Mouse (Mus musculus) urinary bladder, adult 18-20 months (tissue): ENCODE measurements around the gene Phf7.

ENCODE experiments used
- DNase-seq, 2 experiments: peaks; one replicate each; pipeline ENCODE4 v3.0.0; 2022; ENCODE audit warnings: low spot score in 2 of 2, mixed read lengths in 2 of 2

Phf7 gene

DNA sequence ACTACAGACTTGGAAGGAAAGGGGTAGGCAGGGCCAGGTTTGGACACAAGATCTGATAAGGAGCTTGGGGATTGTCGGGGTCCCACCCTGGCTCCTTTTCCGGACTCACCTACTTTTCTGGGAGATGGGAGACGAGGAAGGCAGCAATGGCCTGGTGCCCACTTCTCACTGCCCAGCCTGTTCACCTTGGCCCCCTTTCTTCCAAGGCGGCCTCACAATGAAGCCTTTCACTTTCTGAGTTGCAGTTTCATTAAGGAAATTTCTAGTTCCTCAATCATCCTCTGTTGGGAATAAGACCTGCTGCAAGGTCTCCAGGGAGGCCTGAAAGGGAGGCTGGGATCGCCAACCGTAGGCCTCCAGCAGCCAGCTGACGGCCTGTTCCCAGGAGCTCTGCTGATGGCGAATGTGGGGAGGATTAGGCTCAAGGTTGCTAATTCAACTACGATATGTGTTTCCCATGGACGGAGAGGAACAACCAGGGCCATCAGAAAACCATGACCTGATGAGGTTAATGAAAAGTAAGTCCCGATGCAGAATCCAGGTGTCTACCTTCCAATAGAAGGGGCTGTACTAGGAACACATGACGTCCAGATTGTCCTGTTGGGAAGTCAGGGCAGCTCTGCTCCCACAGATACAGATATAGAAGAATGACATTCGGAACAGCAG lies 18.6 kb downstream of the Phf7 start:
- DNase-seq: no peak

DNA sequence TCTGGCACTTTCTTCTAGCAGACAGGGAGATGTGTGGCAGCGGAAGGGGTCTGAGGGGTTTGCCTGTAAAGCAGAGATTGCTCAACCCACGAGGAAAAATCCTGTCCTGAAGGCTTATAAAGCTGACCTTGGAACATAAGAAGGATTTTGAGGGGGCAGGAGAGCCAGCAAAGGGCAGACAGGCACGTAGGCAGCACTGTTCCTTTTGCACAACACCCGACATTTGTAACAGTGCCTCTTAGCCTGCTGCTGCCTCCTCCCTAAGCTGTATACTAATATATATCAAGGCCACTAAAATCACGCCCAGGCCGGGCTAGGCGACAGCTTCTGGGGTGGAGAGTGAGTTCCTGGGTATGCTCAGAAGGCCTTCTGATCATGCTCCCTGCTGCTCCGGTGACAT lies 20.7 kb downstream of the Phf7 start:
- DNase-seq: no peak

DNA sequence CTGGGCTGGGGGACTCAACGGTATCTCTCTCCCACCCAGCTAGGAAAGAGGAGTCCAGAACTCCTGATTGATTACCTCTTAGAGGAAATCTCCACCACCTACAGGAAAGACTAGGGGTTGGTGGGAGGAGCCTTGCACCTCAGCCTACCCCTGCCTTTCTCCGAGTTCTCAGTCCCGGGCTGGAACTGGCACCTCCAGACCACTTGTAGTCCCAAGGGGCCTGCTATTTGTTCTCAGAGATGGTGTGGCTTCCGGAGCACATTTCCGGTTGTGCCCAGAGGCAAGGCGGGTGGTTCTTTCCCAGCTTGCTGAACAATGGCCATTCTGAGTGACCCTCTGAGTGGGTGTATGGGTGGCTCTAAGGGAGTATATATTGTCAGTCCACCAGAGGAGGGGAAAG lies 22.9 kb downstream of the Phf7 start:
- no peak for DNase-seq

DNA sequence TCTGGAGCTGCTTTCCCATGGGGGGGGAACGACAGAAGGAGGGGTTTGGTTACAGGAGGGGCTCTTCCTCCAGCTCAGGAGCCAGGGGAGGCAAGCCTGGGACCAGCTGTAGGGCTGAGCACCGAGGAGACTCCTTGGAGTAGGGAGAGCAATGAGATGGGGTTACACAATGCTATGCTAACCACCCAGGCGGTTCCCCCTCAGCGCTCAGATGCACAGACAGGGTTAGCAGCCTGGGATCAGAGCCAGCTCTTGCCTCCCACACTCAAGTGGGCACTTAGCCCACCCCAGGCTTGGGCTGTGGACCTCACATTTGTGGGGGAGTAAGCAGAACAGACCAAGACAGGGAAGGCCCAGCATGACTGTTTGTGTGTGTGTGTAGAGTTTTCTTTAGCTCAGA lies 24.1 kb downstream of the Phf7 start:
- peak in 1 of 2 experiments; percentile 58 for DNase-seq

DNA sequence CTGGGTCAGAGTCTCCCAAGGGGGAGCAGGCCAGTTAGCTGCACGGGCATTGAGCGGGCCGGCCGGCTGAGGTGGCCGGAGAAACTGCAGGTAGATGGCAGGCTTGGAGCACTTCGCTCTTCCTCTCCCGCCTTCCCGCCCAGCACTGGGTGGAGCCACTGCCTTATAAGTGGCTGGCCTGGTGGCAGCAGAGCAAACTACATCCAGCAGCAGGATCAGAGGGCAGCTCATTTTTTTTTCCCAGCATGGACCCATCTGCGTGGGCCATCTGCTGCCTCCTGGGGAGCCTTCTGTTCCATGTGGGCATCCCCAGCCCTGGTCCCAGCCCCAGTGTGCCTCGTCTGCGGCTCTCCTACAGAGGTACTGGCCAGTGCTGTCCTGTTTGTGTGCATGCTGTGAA lies 33.5 kb downstream of the Phf7 start, which contains the start of gene Sema3g:
Gene Sema3g, plus strand, starts transcription at position 195 of the 400 bp plus-strand sequence.
- peak in 1 of 2 experiments; percentile 45 for DNase-seq

DNA sequence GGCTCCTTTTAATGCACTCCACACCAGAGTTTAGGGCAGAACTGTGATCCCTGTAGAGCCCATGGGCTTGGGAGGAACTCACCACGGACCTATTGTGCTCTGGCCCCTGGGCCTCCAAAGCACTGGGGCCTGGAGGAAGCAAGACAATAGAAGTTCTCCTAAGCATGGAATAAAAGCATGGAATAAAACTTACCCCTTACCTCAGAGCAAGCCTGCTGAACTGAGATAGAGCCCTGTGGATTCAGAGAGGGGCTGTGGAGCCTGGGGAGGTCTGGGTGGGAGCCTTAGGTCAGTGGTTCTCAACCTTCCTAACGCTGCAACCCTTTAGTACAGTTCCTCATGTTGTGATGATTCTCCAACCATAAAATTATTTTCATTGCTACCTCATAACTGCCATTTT lies 34.3 kb downstream of the Phf7 start, which contains the start of gene Nisch:
Gene Nisch, minus strand, starts transcription at position 101 of the 400 bp plus-strand sequence.
- DNase-seq: no peak

DNA sequence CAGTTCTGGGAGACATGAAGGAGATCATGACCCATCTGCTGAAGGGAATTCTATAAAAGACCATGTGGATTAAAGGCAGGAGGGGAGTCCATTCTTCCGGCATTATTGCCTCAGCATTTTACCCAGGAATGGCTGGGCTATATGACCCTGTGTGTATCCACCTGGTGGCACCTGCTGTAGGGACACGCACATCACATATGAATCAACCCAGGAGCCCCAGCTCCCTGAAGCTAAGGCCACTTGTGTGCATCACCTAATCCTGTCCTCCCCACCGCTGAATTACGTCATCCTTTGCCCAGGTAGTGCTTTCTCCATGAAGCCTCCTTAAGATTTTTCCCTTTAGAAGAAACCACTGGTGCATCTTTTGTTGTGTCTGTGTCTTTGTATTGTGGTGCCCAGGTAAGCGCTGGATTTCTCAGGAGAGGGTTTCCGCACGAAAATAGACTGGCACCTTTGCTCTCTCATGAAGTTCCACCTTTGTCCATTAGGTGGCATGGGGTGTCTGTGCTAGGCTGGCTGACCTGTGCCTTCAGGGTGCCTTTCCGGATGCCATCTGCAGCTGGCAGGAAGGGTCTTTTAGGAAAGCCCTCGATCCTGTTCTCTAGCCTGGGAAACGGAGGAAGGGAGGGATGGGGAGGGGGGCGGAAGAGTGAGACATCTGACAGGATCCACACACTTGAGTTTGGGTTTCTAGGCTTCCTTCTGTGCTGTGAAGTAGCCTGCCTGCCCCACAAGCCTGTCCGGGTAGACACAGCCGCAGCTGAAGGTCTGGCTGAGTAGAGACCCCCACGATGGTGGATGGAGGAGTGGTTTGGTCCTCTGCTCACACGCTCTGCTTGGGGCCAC lies 35.7 kb downstream of the Phf7 start:
- peak in 1 of 2 experiments; percentile 41 for DNase-seq

DNA sequence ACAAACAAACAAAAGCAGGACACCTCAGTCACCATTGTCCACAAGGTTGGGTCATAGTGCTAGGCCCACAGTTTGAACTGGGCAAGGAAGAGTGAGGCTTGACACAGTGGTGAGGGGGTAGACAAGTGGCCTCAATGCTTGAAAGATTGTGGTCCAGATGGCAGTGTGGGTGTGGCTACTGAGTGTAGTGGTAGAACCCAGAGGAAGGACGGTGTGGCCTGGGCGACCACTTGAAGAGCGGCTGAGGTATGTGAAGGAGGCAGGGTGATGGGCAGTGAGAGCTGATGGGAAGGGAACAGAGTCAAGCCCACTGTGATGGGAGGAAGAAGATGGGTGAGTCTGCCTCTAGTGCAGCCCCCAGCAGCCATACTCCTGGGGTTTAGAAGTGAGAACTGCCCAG lies 36.4 kb downstream of the Phf7 start:
- DNase-seq: no peak

DNA sequence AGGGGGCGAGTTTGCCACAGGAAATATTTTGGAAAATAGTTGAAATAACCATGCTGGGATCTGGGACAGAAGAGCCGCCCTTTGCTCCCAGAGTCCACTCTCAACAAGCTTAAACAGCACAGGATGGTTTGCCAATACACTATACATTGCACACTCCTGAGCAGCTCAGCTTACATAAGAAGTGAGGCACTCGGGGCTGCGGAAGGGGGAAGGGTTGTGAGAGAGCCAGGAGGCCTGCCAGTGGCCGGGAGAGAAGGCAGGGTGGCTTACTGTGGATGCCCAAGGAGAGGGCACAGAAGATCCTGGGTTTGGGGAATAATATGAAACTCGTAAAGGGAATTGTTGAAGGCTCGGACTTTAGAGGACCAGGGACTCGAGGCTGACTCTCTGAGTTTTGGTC lies 37.2 kb downstream of the Phf7 start:
- DNase-seq: no peak

DNA sequence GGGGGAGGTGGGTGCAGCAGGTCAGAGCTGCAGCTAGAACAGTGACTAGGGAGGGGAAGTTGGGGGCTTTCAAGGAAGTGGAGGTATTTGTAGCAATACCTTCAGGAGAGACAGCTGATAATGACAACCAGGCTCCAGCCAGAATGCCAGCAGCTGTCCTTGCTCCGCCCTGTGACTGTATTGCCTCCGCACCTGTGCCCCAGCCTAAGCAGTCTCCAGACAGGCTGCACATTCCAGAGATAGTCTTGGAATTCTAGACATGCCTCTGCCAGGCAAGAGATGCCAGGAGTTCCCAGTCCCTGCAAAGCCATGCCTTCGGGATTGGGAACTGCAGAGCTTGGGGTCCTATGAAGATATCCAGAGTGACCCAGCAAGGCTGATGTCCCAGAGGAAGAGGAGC lies 38.6 kb downstream of the Phf7 start:
- no peak for DNase-seq

DNA sequence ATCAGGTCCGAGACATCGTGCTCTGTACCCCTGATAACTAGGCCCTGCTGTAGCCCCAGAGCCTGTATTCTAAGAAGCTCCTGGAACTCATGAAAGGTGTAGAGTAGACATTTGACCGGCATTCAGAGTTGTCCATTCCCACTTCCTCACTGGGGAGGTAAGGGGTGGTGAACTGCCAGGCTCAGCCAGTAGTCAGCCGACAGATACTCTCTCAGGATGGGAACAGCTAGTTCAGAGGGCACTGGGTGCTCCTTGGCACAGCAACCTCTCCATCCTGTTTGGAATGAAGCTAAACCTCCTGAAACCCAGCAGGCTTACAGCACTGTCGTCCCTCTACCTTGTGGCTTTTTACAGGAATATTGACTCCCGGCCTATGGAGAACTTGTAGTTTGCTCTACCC lies 39.3 kb downstream of the Phf7 start:
- DNase-seq: no peak

DNA sequence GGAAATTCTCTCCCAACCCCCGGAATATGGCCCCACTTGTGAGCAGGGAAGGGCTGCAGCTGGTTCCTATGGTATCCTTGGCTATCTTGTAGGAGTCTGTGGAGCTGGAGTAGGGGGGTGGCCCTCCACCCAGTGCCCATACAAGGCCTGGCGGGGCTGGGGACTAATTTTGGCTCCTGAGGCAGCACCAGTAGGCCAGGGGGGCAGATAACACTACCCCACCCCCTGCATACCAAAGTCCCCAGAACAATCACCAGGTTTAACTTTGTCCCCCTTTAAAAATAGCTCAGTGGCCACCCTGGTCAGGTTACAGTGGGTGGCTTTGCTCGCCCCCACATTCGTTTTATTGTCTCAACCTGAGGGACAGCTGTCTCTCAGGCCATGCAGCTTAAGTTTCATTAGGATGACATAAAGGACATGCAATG lies 42.0 kb downstream of the Phf7 start:
- no peak for DNase-seq

DNA sequence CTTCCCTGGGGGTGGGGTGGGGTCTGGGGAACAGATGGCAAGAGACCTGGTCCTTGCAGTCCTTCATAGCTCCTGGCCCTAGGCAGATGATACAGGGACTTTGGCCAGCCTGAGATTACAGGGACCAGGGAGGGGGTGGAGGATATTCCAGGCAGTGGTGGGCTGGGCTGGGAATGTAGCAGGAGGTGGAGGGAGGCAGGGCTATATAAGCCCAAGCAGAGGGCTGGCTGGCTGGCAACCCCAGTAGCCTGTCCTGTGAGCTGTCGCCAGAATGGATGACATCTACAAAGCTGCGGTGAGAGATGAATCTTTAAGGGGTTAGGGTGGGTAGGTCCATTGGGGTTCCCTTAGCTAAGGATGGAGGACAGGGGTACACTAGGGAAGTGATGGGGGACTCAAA lies 43.0 kb downstream of the Phf7 start, which contains the start of gene Tnnc1:
Gene Tnnc1, plus strand, starts transcription at position 229 of the 400 bp plus-strand sequence.
- DNase-seq: no peak

DNA sequence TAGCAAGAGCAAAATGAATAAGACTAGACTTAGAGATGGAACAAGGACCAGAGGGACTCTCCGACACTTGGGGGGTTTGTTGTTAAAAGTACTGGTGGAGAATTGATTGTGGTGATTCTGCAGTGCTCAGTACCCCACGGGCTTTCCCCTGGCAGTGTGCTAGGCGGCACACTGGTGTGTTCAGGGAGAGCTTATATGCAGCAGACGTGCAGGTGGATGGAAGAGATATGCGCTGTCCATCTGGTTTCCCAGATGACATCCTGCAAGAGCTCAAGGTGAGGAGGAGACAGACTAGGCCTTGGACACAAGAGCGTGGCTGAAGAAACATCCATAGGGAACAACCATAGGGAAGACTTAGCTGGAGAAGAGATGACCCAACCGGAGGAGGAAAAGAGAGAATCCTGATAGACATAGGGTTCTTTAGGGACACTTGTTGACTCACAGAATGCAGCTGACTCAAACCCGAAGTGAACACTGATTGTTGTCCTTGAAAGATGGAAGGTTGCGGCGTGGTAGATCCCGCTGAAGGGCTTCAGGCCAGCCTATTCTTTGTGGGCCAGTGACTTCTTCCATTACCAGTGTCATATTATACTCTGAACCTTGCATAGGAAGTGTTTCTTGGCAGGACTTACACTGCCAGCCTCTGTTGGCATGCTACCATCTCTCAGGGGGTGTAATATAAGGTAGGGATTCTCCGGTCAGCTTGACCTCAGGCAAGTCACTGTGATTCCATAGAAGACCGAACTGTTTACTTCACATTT lies 43.9 kb downstream of the Phf7 start:
- DNase-seq: no peak

DNA sequence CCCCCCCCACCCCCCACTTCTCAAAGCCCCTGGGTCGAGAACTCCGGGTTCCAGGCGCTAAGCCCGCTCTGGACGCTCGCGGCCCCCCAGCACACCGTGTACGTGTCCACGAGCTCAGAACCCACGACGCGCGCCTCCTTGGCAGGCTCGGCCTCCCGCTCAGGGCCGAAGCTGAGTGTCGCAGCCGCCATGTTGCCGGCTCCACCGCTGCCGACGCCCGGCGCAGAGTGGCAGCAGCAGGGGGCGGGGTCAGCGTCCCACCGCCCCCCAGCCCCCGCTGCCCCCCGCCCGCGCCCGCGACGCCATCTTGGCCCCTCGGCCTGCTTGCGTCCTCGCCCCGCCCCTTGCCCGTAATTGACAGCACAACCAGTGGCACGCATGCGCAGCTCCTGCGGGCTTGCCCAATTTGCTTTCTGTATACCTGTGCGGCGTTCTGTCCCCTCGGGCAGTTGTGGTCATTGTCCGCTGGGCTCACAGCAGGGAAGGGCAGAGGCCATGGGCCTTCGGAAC lies 44.6 kb downstream of the Phf7 start:
- DNase-seq: peak; percentile 92 to 94

DNA sequence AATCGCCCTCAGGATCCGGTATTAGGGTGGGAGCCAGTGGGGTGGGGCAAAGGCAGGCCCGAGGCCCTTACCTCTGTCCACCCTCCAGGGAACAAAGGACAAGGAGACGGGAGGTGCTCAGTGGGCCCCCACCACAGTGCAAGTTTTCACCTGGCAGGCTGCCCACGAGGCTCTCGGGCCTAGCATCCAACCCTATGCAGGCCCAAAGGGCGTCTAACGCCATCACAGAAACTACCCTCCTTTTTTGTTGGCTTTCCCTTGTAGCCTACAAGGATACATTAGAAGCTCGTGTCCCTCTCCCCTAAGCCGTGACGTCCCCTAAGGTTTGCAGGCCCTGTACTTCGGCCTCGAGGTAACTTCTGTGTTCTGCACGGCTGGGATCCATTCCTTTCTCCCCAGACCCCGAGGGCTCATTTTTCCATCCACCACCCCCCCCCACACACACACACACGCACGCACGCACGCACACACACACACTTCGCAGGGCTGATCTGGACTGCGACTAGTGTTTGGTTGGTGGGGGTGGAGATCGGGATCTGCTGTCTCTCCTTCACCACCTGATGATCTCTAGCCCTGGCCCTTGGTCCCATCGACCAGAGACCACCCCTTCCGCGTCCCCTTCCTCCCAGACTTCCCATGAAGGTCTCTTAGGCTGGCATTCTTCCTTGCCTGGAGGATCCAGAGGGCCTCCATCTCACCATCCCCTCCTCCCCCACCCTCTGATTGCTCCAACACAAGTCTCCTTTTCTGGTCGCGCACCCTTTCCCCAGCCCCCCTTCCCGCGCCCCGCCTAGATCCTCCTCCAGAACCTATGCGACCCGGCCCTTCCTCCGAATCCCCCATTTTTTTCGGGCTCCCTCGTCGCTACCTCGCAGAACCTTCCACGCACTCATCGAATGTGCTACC lies 45.3 kb downstream of the Phf7 start:
- DNase-seq: peak in 1 of 2 experiments; percentile 46

DNA sequence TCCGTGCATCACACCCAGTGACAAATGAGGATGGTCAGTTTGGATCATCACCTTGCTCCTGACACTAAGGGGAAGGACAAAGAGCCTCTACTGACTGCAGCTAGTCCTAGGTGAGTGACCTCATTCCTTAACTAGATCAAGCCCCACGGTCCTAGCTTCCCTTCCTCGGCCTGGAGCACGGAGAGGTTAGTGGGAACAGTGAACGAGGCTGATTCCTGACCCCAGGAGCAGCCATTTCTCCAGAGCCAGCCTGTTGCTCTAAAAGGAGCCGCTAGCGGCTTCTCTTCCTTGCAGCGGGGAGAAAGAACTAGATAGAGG lies 45.9 kb downstream of the Phf7 start:
- DNase-seq: no peak

DNA sequence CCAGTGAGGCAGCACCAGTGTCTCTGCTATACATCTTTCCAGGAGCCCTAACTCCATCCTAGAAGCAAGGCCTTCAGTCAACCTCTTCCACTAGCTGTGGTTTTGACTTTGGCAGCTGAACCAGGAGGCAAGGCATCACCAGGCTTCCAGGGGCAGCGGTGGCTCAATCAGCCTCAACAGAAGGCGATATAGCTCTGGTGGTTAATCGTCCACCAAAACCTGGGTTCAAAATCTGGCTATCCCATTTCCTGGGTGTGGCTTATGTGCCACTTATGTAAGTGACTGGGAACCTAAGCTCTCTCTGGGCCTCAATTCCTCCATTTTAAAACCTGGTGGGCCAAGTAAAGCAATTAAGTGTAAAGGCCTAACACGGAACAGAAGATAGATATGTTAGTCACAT lies 46.3 kb downstream of the Phf7 start:
- DNase-seq: no peak

DNA sequence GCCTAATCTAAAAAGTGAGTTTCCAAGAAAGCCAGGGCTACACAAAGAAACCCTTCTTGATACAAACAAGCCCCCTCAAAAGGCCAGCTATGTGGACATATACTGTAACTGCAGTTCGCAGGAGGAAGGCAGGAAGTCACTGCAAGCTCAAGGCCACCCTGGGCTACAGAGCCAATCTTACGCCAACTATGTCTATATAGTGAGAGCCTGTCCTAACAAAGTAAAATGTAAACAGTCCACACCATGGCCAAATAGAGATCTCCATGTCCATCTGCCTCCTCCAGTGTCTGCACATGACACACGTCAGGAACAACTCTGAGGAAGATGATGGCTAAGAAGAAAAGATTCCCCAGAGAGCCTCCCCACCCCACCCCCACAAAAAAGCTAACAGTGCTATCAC lies 51.1 kb downstream of the Phf7 start:
- no peak for DNase-seq

DNA sequence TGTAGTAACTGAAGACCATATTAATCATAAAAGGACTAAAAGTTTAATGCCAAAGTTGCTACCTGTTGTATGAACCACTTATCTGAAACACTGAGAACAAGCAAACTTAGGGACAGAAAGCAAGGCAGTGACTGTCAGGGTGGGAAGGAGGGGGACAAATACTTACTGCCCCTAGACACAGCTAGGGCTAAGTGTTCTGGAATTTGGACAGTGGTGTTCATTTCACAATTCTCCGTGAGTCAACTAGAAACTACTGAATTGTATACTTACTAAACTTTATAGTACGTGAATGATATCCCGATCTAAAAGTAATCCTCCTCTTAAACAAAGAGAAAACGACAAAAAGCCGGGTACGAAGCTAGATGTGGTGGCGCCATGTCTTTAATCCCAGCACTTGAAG lies 51.5 kb downstream of the Phf7 start:
- DNase-seq: no peak
